Mouse (Mus musculus) spleen, adult 18-20 months (tissue): ENCODE results near the gene Dlk2.

ENCODE experiments used
- DNase-seq, 2 experiments: peaks; one replicate each; pipeline ENCODE4 v3.0.0; 2022; ENCODE audit warnings: mixed read lengths in 2 of 2

The Dlk2 gene

GRCm38 (mm10) chr17:46297364-46298219 lies at the start of gene Dlk2:
TSS of gene Dlk2 (plus strand) at chr17:46297421.
- DNase-seq, result no peak

- DNase-seq, result peak; percentile 87 to 91
Measured at GRCm38 (mm10) chr17:46247512-46248188, 49.6 kb upstream of the Dlk2 start, which contains the start of the genes Polr1c and Yipf3. TSS of gene Polr1c (minus strand) at chr17:46248054. TSS of gene Yipf3 (plus strand) at chr17:46248080.

- no peak for DNase-seq
Measured at GRCm38 (mm10) chr17:46248189-46248522, 49.1 kb upstream of the Dlk2 start.

GRCm38 (mm10) chr17:46251174-46251573 lies 46.0 kb upstream of the Dlk2 start:
- no peak for DNase-seq

GRCm38 (mm10) chr17:46252571-46253451 lies 44.4 kb upstream of the Dlk2 start:
- no peak for DNase-seq

- DNase-seq, result peak; percentile 83 to 92
Measured at GRCm38 (mm10) chr17:46253452-46254084, 43.7 kb upstream of the Dlk2 start, which contains the start of gene Lrrc73. TSS of gene Lrrc73 (plus strand) at chr17:46253531.

GRCm38 (mm10) chr17:46254106-46254505 lies 43.1 kb upstream of the Dlk2 start:
- peak in 1 of 2 experiments; percentile 33 for DNase-seq

- no peak for DNase-seq
Measured at GRCm38 (mm10) chr17:46255147-46255546, 42.1 kb upstream of the Dlk2 start.

GRCm38 (mm10) chr17:46258279-46259053 lies 38.8 kb upstream of the Dlk2 start:
- no peak for DNase-seq

- DNase-seq, result no peak
Measured at GRCm38 (mm10) chr17:46259675-46260074, 37.5 kb upstream of the Dlk2 start.

GRCm38 (mm10) chr17:46262201-46262694 lies 35.0 kb upstream of the Dlk2 start:
- DNase-seq, result no peak

GRCm38 (mm10) chr17:46265502-46265901 lies 31.7 kb upstream of the Dlk2 start:
- DNase-seq, result no peak

- peak; percentile 47 to 73 for DNase-seq
Measured at GRCm38 (mm10) chr17:46265918-46266618, 31.2 kb upstream of the Dlk2 start.

- no peak for DNase-seq
Measured at GRCm38 (mm10) chr17:46266986-46267385, 30.2 kb upstream of the Dlk2 start.

GRCm38 (mm10) chr17:46267511-46267910 lies 29.7 kb upstream of the Dlk2 start:
- DNase-seq, result no peak

GRCm38 (mm10) chr17:46268026-46268720 lies 29.0 kb upstream of the Dlk2 start:
- no peak for DNase-seq

GRCm38 (mm10) chr17:46269771-46270534 lies 27.3 kb upstream of the Dlk2 start:
- DNase-seq, result no peak

- no peak for DNase-seq
Measured at GRCm38 (mm10) chr17:46272058-46272457, 25.2 kb upstream of the Dlk2 start.

GRCm38 (mm10) chr17:46272675-46273074 lies 24.5 kb upstream of the Dlk2 start:
- DNase-seq, result no peak
